Mouse (Mus musculus): ENCODE results near the gene Exoc3l4. TPM values are rescaled to one million over a fixed set of nuclear protein-coding genes. Genes with fewer than 3 reads are reported as not detected.
A peak's percentile ranks its signal among the peaks of the same experiment; 100 is the strongest.

Exoc3l4 gene
- polyA plus RNA-seq, 1 experiment, result 6.1 TPM

GRCm38 (mm10) chr12:111471721-111472120 is 54.9 kb downstream of the Exoc3l4 start:
- H3K9me3 ChIP-seq (replicated peaks; ENCODE audit: control insufficient read depth, insufficient read depth, low read length, poor library complexity, severe bottlenecking), result no peaks in the 10 kb centered on the region
- no peak overlapping the region for H3K27ac ChIP-seq (ENCODE audit: insufficient read depth, low read length)
- no peaks in the 10 kb centered on the region for H3K27me3 ChIP-seq (ENCODE audit: control insufficient read depth, insufficient read depth, low read length, poor library complexity, severe bottlenecking)
- no peaks in the 10 kb centered on the region for H3K4me1 ChIP-seq (ENCODE audit: control insufficient read depth, insufficient read depth, low read length)
- no peaks in the 10 kb centered on the region for H3K36me3 ChIP-seq (ENCODE audit: control insufficient read depth, insufficient read depth, low read length, poor library complexity, severe bottlenecking)
- no peak overlapping the region for H3K4me3 ChIP-seq (ENCODE audit: low read depth, low read length)
- TF ChIP-seq POLR2A (IDR thresholded peaks at IDR 0.05; ENCODE audit: insufficient read depth, low read length) (no peak), EP300 (IDR thresholded peaks at IDR 0.05; ENCODE audit: insufficient read depth, low read depth, low read length) (no peak), CTCF (IDR thresholded peaks at IDR 0.05; ENCODE audit: low read depth, low read length) (no peak)
- no peak overlapping the region for H3K9ac ChIP-seq (ENCODE audit: low read depth, poor library complexity, severe bottlenecking)

GRCm38 (mm10) chr12:111472886-111473285 is 56.1 kb downstream of the Exoc3l4 start:
- Histone ChIP-seq H3K4me1 (ENCODE audit: control insufficient read depth, insufficient read depth, low read length) (no peaks in the 10 kb centered on the region), H3K9ac (ENCODE audit: low read depth, poor library complexity, severe bottlenecking) (no peak overlapping the region), H3K9me3 (replicated peaks; ENCODE audit: control insufficient read depth, insufficient read depth, low read length, poor library complexity, severe bottlenecking) (no peaks in the 10 kb centered on the region), H3K27me3 (ENCODE audit: control insufficient read depth, insufficient read depth, low read length, poor library complexity, severe bottlenecking) (no peaks in the 10 kb centered on the region), H3K27ac (ENCODE audit: insufficient read depth, low read length) (no peak overlapping the region), H3K36me3 (ENCODE audit: control insufficient read depth, insufficient read depth, low read length, poor library complexity, severe bottlenecking) (no peaks in the 10 kb centered on the region), H3K4me3 (ENCODE audit: low read depth, low read length) (no peak overlapping the region)
- TF ChIP-seq CTCF (IDR thresholded peaks at IDR 0.05; ENCODE audit: low read depth, low read length), result no peak
- TF ChIP-seq EP300 (IDR thresholded peaks at IDR 0.05; ENCODE audit: insufficient read depth, low read depth, low read length), result no peak
- TF ChIP-seq POLR2A (IDR thresholded peaks at IDR 0.05; ENCODE audit: insufficient read depth, low read length), result no peak

GRCm38 (mm10) chr12:111474384-111474783 is 57.6 kb downstream of the Exoc3l4 start:
- H3K9me3 ChIP-seq (replicated peaks; ENCODE audit: control insufficient read depth, insufficient read depth, low read length, poor library complexity, severe bottlenecking), result no peaks in the 10 kb centered on the region
- no peak overlapping the region for H3K4me3 ChIP-seq (ENCODE audit: low read depth, low read length)
- no peak overlapping the region for H3K27ac ChIP-seq (ENCODE audit: insufficient read depth, low read length)
- H3K9ac ChIP-seq (ENCODE audit: low read depth, poor library complexity, severe bottlenecking), result no peak overlapping the region
- no peaks in the 10 kb centered on the region for H3K27me3 ChIP-seq (ENCODE audit: control insufficient read depth, insufficient read depth, low read length, poor library complexity, severe bottlenecking)
- no peaks in the 10 kb centered on the region for H3K36me3 ChIP-seq (ENCODE audit: control insufficient read depth, insufficient read depth, low read length, poor library complexity, severe bottlenecking)
- H3K4me1 ChIP-seq (ENCODE audit: control insufficient read depth, insufficient read depth, low read length), result no peaks in the 10 kb centered on the region
- TF ChIP-seq POLR2A (IDR thresholded peaks at IDR 0.05; ENCODE audit: insufficient read depth, low read length) (no peak), CTCF (IDR thresholded peaks at IDR 0.05; ENCODE audit: low read depth, low read length) (no peak), EP300 (IDR thresholded peaks at IDR 0.05; ENCODE audit: insufficient read depth, low read depth, low read length) (no peak)

GRCm38 (mm10) chr12:111474893-111475643 is 58.3 kb downstream of the Exoc3l4 start:
- Histone ChIP-seq H3K9ac (ENCODE audit: low read depth, poor library complexity, severe bottlenecking) (no peak overlapping the region), H3K27ac (ENCODE audit: insufficient read depth, low read length) (no peak overlapping the region), H3K36me3 (ENCODE audit: control insufficient read depth, insufficient read depth, low read length, poor library complexity, severe bottlenecking) (no peaks in the 10 kb centered on the region), H3K4me1 (ENCODE audit: control insufficient read depth, insufficient read depth, low read length) (no peaks in the 10 kb centered on the region), H3K4me3 (ENCODE audit: low read depth, low read length) (no peak overlapping the region), H3K27me3 (ENCODE audit: control insufficient read depth, insufficient read depth, low read length, poor library complexity, severe bottlenecking) (no peaks in the 10 kb centered on the region), H3K9me3 (replicated peaks; ENCODE audit: control insufficient read depth, insufficient read depth, low read length, poor library complexity, severe bottlenecking) (no peaks in the 10 kb centered on the region)
- TF ChIP-seq EP300 (IDR thresholded peaks at IDR 0.05; ENCODE audit: insufficient read depth, low read depth, low read length) (no peak), CTCF (IDR thresholded peaks at IDR 0.05; ENCODE audit: low read depth, low read length) (peak; percentile 62)

- TF ChIP-seq POLR2A (IDR thresholded peaks at IDR 0.05; ENCODE audit: insufficient read depth, low read length) (no peak), CTCF (IDR thresholded peaks at IDR 0.05; ENCODE audit: low read depth, low read length) (no peak)
- no peak overlapping the region for H3K4me3 ChIP-seq (ENCODE audit: low read depth, low read length)
- H3K27me3 ChIP-seq (ENCODE audit: control insufficient read depth, insufficient read depth, low read length, poor library complexity, severe bottlenecking), result no peaks in the 10 kb centered on the region
- H3K9me3 ChIP-seq (replicated peaks; ENCODE audit: control insufficient read depth, insufficient read depth, low read length, poor library complexity, severe bottlenecking), result no peaks in the 10 kb centered on the region
- no peaks in the 10 kb centered on the region for H3K36me3 ChIP-seq (ENCODE audit: control insufficient read depth, insufficient read depth, low read length, poor library complexity, severe bottlenecking)
- no peak overlapping the region for H3K27ac ChIP-seq (ENCODE audit: insufficient read depth, low read length)
- no peaks in the 10 kb centered on the region for H3K4me1 ChIP-seq (ENCODE audit: control insufficient read depth, insufficient read depth, low read length)
- H3K9ac ChIP-seq (ENCODE audit: low read depth, poor library complexity, severe bottlenecking), result no peak overlapping the region
These were observed 62.1 kb downstream of the Exoc3l4 start for GRCm38 (mm10) chr12:111478924-111479323.

GRCm38 (mm10) chr12:111479917-111480316 is 63.1 kb downstream of the Exoc3l4 start:
- H3K4me3 ChIP-seq (ENCODE audit: low read depth, low read length), result no peak overlapping the region
- H3K27ac ChIP-seq (ENCODE audit: insufficient read depth, low read length), result no peak overlapping the region
- TF ChIP-seq CTCF (IDR thresholded peaks at IDR 0.05; ENCODE audit: low read depth, low read length) (peak; percentile 53), EP300 (IDR thresholded peaks at IDR 0.05; ENCODE audit: insufficient read depth, low read depth, low read length) (no peak), POLR2A (IDR thresholded peaks at IDR 0.05; ENCODE audit: insufficient read depth, low read length) (no peak)
- H3K36me3 ChIP-seq (ENCODE audit: control insufficient read depth, insufficient read depth, low read length, poor library complexity, severe bottlenecking), result no peaks in the 10 kb centered on the region
- no peaks in the 10 kb centered on the region for H3K4me1 ChIP-seq (ENCODE audit: control insufficient read depth, insufficient read depth, low read length)
- no peaks in the 10 kb centered on the region for H3K9me3 ChIP-seq (replicated peaks; ENCODE audit: control insufficient read depth, insufficient read depth, low read length, poor library complexity, severe bottlenecking)
- H3K9ac ChIP-seq (ENCODE audit: low read depth, poor library complexity, severe bottlenecking), result no peak overlapping the region
- H3K27me3 ChIP-seq (ENCODE audit: control insufficient read depth, insufficient read depth, low read length, poor library complexity, severe bottlenecking), result no peaks in the 10 kb centered on the region; the same call in 1 of the 2 replicates

Other genes starting within 250 kb of the Exoc3l4 start
- gene 4930595D18Rik, start 232.5 kb upstream of the Exoc3l4 start, polyA plus RNA-seq (2011; ENCODE audit: insufficient read depth, insufficient read length, low read depth, missing spikeins), result not detected in 2 replicates
- 1.6 and 1.9 TPM in 2 replicates for gene Amn, start 145.9 kb upstream of the Exoc3l4 start, polyA plus RNA-seq (2011; ENCODE audit: insufficient read depth, insufficient read length, low read depth, missing spikeins)
- gene Cdc42bpb, start 39.3 kb upstream of the Exoc3l4 start, polyA plus RNA-seq (2011; ENCODE audit: insufficient read depth, insufficient read length, low read depth, missing spikeins), result 52.3 and 58.9 TPM in 2 replicates
- not detected in 2 replicates for gene Lbhd2, start 10.2 kb upstream of the Exoc3l4 start, polyA plus RNA-seq (2011; ENCODE audit: insufficient read depth, insufficient read length, low read depth, missing spikeins)
- gene Tnfaip2, start 25.5 kb downstream of the Exoc3l4 start, polyA plus RNA-seq (2011; ENCODE audit: insufficient read depth, insufficient read length, low read depth, missing spikeins), result 1.9 and 4.7 TPM in 2 replicates
- 0.93 and 1.3 TPM in 2 replicates for gene Gm266, start 68.8 kb downstream of the Exoc3l4 start, polyA plus RNA-seq (2011; ENCODE audit: insufficient read depth, insufficient read length, low read depth, missing spikeins)
- 315 and 323 TPM in 2 replicates for gene Eif5, start 121.0 kb downstream of the Exoc3l4 start, polyA plus RNA-seq (2011; ENCODE audit: insufficient read depth, insufficient read length, low read depth, missing spikeins)
- 86.1 and 90.2 TPM in 2 replicates for gene Mark3, start 157.5 kb downstream of the Exoc3l4 start, polyA plus RNA-seq (2011; ENCODE audit: insufficient read depth, insufficient read length, low read depth, missing spikeins)